Mouse (Mus musculus) CD4-positive, CD25-positive, alpha-beta regulatory T cell, adult 9 weeks (primary cell): ENCODE measurements around the gene Pex3. TPM values are rescaled to one million over a fixed set of nuclear protein-coding genes. Genes with fewer than 3 reads are reported as not detected.

Experiments used
- polyA plus RNA-seq: library from polyadenylated mRNA; unstranded; fragments of 100-300 nt; shearing (Covaris generic); gene quantifications from one replicate; pipeline ENCODE4 v1.2.1, GENCODE M21; 2017

The Pex3 gene
- polyA plus RNA-seq: 39.5 TPM

GRCm38 (mm10) chr10:13552646-13553497 lies at the start of gene Pex3, which contains the start of gene Adat2:
Gene Pex3, minus strand, starts transcription at chr10:13553142.
Gene Adat2, plus strand, starts transcription at chr10:13552894.

GRCm38 (mm10) chr10:13499331-13499730 lies 53.6 kb downstream of the Pex3 start, which contains the start of gene Fuca2:
Gene Fuca2, plus strand, starts transcription at chr10:13499540.

Other genes starting within 250 kb of the Pex3 start
- 5.7 TPM for gene Phactr2, start 78.7 kb downstream of the Pex3 start, polyA plus RNA-seq
- 66.6 TPM for gene Fuca2, start 53.6 kb downstream of the Pex3 start, polyA plus RNA-seq
- gene Adat2, start 248 bp downstream of the Pex3 start, polyA plus RNA-seq: 2.5 TPM